Mouse (Mus musculus): Measurements from ENCODE around the gene Ldb2.
A peak's percentile ranks its signal among the peaks of the same experiment; 100 is the strongest.

The Ldb2 gene

GRCm38 (mm10) chr5:44719872-44720271 is 79.6 kb downstream of the Ldb2 start:
- DNase-seq (ENCODE audit: inconsistent ontology term), result no peak

GRCm38 (mm10) chr5:44714508-44714907 is 85.0 kb downstream of the Ldb2 start:
- no peak for DNase-seq (ENCODE audit: inconsistent ontology term)

GRCm38 (mm10) chr5:44713181-44713789 is 86.2 kb downstream of the Ldb2 start:
- DNase-seq (ENCODE audit: inconsistent ontology term), result no peak

- peak; percentile 26 for DNase-seq (ENCODE audit: inconsistent ontology term)
Measured at GRCm38 (mm10) chr5:44711211-44711610, 88.3 kb downstream of the Ldb2 start.

GRCm38 (mm10) chr5:44710132-44710871 is 89.2 kb downstream of the Ldb2 start:
- DNase-seq (ENCODE audit: inconsistent ontology term), result no peak

- no peak for DNase-seq (ENCODE audit: inconsistent ontology term)
Measured at GRCm38 (mm10) chr5:44709276-44709675, 90.2 kb downstream of the Ldb2 start.

- no peak for DNase-seq (ENCODE audit: inconsistent ontology term)
Measured at GRCm38 (mm10) chr5:44707946-44708345, 91.5 kb downstream of the Ldb2 start.

GRCm38 (mm10) chr5:44706997-44707698 is 92.3 kb downstream of the Ldb2 start:
- DNase-seq (ENCODE audit: inconsistent ontology term), result no peak

- DNase-seq (ENCODE audit: inconsistent ontology term), result no peak
Measured at GRCm38 (mm10) chr5:44697993-44698392, 101.5 kb downstream of the Ldb2 start.

GRCm38 (mm10) chr5:44696548-44696947 is 102.9 kb downstream of the Ldb2 start:
- DNase-seq (ENCODE audit: inconsistent ontology term), result peak; percentile 27

- DNase-seq (ENCODE audit: inconsistent ontology term), result no peak
Measured at GRCm38 (mm10) chr5:44693674-44694073, 105.8 kb downstream of the Ldb2 start.

- DNase-seq (ENCODE audit: inconsistent ontology term), result peak; percentile 13
Measured at GRCm38 (mm10) chr5:44686344-44686743, 113.1 kb downstream of the Ldb2 start.

- DNase-seq (ENCODE audit: inconsistent ontology term), result no peak
Measured at GRCm38 (mm10) chr5:44681054-44681638, 118.3 kb downstream of the Ldb2 start.

- no peak for DNase-seq (ENCODE audit: inconsistent ontology term)
Measured at GRCm38 (mm10) chr5:44677814-44678213, 121.7 kb downstream of the Ldb2 start.

- no peak for DNase-seq (ENCODE audit: inconsistent ontology term)
Measured at GRCm38 (mm10) chr5:44676145-44676754, 123.2 kb downstream of the Ldb2 start.

- no peak for DNase-seq (ENCODE audit: inconsistent ontology term)
Measured at GRCm38 (mm10) chr5:44670336-44670735, 129.1 kb downstream of the Ldb2 start.

GRCm38 (mm10) chr5:44667907-44668306 is 131.6 kb downstream of the Ldb2 start:
- no peak for DNase-seq (ENCODE audit: inconsistent ontology term)

- no peak for DNase-seq (ENCODE audit: inconsistent ontology term)
Measured at GRCm38 (mm10) chr5:44667383-44667782, 132.1 kb downstream of the Ldb2 start.

GRCm38 (mm10) chr5:44659651-44660050 is 139.8 kb downstream of the Ldb2 start:
- no peak for DNase-seq (ENCODE audit: inconsistent ontology term)

- DNase-seq (ENCODE audit: inconsistent ontology term), result no peak
Measured at GRCm38 (mm10) chr5:44656707-44657106, 142.8 kb downstream of the Ldb2 start.

GRCm38 (mm10) chr5:44654403-44654802 is 145.1 kb downstream of the Ldb2 start:
- no peak for DNase-seq (ENCODE audit: inconsistent ontology term)

GRCm38 (mm10) chr5:44646842-44647190 is 152.7 kb downstream of the Ldb2 start:
- no peak for DNase-seq (ENCODE audit: inconsistent ontology term)

Measured in Muller cell, postnatal 12 days (primary cell).